Mouse (Mus musculus): ENCODE results near the gene Chrnb2.

DNA sequence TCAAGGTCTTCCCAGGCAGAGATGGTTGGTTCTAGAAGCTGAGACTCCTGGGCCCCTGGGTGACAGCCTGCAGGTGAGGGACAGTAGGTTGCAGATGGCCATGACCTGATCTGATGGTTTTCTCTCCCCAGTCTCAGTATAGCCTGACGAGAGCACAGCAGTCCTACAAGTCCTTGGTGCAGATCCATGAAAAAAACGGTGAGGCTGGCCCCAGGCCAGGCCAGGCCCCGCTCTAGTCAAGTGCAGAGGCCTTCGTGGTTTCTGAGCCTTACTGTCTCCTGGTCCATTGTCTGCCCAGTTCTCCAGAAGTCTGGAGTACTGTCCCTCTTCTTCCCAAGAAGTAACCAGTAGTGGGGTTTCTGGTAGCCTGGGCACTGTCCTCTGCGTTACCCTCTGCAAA lies 17.2 kb upstream of the Chrnb2 start:
- no peak for TF ChIP-seq GATA1 (IDR thresholded peaks at IDR 0.05; ENCODE audit: low read depth, low read length)
- no peak for TF ChIP-seq CTCF (IDR thresholded peaks at IDR 0.05 in 2 of 3, conservative IDR thresholded peaks at IDR 0.05 in 1 of 3; ENCODE audit: control insufficient read depth in 1 of 3, insufficient read depth in 1 of 3, low read depth in 2 of 3, low read length in 3 of 3, poor library complexity in 1 of 3, severe bottlenecking in 1 of 3)
- TF ChIP-seq ZC3H11A (IDR thresholded peaks at IDR 0.05; ENCODE audit: low read depth, low read length): no peak
- no peak for TF ChIP-seq MAFK (IDR thresholded peaks at IDR 0.05; ENCODE audit: borderline replicate concordance, low read depth, low read length)
- TF ChIP-seq USF1 (IDR thresholded peaks at IDR 0.05; ENCODE audit: low read depth, low read length): no peak
